Mouse (Mus musculus) neural tube, embryonic 12.5 days (tissue): ENCODE results near the gene Gnat2. TPM values are rescaled to one million over a fixed set of nuclear protein-coding genes. Genes with fewer than 3 reads are reported as not detected.
A peak's percentile ranks its signal among the peaks of the same experiment; 100 is the strongest.

ENCODE experiments used
- ATAC-seq: fragments of 200-750 bp; cut with Nextera tagmentation; 2 replicates; pipeline ENCODE4 v1.8.0; 2017; ENCODE audit warnings: low read depth, mild to moderate bottlenecking, moderate TSS enrichment, moderate library complexity; ENCODE audit not compliant: low FRiP score
- H3K27ac ChIP-seq: fragments of 300-500 bp; sonication (generic); 2 replicates; pipeline ENCODE4 v1.5.1; 2016
- H3K27me3 ChIP-seq: fragments of 300-500 bp; sonication (generic); replicated peaks from 2 replicates; pipeline ENCODE4 v1.6.1; 2016; ENCODE audit warnings: mild to moderate bottlenecking
- H3K36me3 ChIP-seq: fragments of 300-500 bp; sonication (generic); 2 replicates; pipeline ENCODE4 v1.6.1; 2016; ENCODE audit warnings: mild to moderate bottlenecking
- H3K4me1 ChIP-seq: fragments of 300-500 bp; sonication (generic); 2 replicates; pipeline ENCODE4 v1.6.1; 2016
- H3K4me2 ChIP-seq: fragments of 300-500 bp; sonication (generic); replicated peaks from 2 replicates; pipeline ENCODE4 v1.6.1; 2016; ENCODE audit warnings: mild to moderate bottlenecking
- H3K4me3 ChIP-seq: fragments of 300-500 bp; sonication (generic); 2 replicates; pipeline ENCODE4 v1.5.1; 2016
- H3K9ac ChIP-seq: fragments of 300-500 bp; sonication (generic); 2 replicates; pipeline ENCODE4 v1.6.1; 2016; ENCODE audit warnings: mild to moderate bottlenecking
- H3K9me3 ChIP-seq: fragments of 300-500 bp; sonication (generic); 2 replicates; pipeline ENCODE4 v1.6.1; 2016; ENCODE audit warnings: mild to moderate bottlenecking
- WGBS: fragments of 180-500 bp; shearing (Covaris S2); methylation state at CpG from one replicate; pipeline ENCODE4 v1.1.7; 2016; 5-methylcytosine and 5-hydroxymethylcytosine counted together
- polyA plus RNA-seq: library from polyadenylated mRNA; unstranded; fragments of >200 nt; fragmentation: Nextera tagmentation; extraction: Ambion mirVana; gene quantifications from 2 replicates; pipeline ENCODE4 v1.2.1, GENCODE M21; 2016

The Gnat2 gene
- polyA plus RNA-seq, 1 experiment from 2014 or later, result 0.57 TPM

DNA sequence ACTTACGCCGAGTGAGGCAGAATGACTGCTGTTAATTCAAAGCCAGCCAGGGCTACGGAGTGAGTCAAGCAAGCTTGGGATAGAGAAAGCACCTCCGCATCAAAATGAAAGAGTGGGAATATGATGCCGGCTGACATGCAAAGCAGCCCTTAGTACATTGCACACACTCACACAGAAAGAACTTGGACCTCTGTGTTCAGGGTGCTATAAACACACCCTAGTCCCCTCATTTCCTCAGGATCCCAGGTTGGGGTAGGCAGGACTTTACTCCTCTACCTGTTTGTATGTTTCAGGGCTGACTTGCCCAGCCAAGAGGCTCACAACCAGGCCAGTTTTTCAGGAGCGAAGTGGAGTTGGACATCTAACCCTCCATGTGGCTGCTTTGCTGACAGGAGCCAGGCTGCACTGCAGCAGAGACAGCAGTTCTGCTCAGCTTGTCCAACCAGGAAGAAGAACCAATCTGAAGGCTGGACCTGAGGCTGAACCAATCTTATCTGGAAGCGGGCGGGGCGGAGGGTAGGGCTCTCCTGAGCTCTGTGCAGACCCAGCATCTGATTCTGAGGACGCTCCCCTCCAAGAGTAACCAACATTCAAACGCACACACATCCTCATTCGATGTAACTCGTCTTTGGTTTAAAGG, 23.2 kb upstream of the Gnat2 start:
- H3K4me3 ChIP-seq, result no peak overlapping the region
- no peaks in the 10 kb centered on the region for H3K27me3 ChIP-seq
- 75% methylated on average over 13 of the region's 13 CpGs for WGBS
- no peak overlapping the region for H3K4me2 ChIP-seq
- no peak overlapping the region for H3K27ac ChIP-seq
- H3K9ac ChIP-seq, result no peak overlapping the region
- 0 out of 2 replicates have a peak, but pooled peaks cover 4% of the 10 kb centered on the region for H3K4me1 ChIP-seq
- H3K36me3 ChIP-seq, result peaks cover 10% of the 10 kb centered on the region; the same call in 1 of the 2 replicates
- no peaks in the 10 kb centered on the region for H3K9me3 ChIP-seq
- no peak for ATAC-seq

DNA sequence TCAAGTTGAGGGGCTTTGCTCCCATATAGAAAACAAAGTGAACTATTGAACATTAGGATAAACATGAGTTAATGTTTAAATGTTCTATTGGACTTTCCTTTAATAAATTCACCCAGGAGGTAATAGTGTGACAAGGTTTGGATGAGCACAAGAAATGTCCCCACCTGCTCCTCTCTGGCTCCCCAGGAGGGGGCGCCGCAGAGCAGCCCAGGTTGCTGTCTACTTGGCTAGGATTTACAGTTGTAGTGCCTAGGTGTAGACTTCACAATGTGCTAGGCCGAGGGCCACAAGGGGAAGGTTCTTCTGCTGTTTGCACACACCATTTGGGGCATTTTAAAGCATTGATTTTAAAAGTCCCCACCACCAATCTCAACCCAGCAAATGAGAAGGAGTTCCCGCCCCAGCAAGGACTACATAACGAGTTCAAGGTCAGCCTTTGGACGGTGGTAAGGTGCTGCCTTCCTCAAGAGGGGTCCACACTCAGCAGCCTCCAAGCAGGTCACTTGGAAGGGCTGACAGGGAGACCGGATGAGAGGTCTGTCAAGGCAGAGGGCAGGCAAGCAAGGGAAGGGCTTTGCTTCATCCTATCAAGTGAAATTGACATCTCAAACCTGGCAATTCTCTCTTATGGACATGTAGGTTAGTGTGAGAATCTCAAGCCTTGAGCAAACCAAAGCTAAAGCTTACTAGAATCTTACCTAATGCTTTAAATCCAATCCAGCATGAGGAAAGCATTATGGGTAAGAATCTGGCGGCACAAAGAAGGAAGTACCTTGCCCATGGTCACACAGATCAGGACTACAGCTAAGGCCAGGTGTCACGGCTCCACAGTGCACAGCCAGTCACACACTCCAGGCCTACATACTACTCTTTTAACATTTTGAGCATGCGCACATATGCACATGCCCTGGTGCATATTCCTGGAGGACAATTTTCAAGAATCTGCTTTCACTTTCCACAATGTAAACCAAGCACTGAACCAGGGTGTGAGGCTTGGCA, 22.0 kb upstream of the Gnat2 start:
- Histone ChIP-seq H3K36me3 (peaks cover 22% of the 10 kb centered on the region), H3K9ac (no peak overlapping the region), H3K27me3 (no peaks in the 10 kb centered on the region), H3K4me1 (0 out of 2 replicates have a peak, but pooled peaks cover 4% of the 10 kb centered on the region), H3K9me3 (no peaks in the 10 kb centered on the region), H3K27ac (no peak overlapping the region), H3K4me2 (no peak overlapping the region), H3K4me3 (no peak overlapping the region)
- no peak for ATAC-seq
- 72% methylated on average over 10 of the region's 10 CpGs for WGBS

DNA sequence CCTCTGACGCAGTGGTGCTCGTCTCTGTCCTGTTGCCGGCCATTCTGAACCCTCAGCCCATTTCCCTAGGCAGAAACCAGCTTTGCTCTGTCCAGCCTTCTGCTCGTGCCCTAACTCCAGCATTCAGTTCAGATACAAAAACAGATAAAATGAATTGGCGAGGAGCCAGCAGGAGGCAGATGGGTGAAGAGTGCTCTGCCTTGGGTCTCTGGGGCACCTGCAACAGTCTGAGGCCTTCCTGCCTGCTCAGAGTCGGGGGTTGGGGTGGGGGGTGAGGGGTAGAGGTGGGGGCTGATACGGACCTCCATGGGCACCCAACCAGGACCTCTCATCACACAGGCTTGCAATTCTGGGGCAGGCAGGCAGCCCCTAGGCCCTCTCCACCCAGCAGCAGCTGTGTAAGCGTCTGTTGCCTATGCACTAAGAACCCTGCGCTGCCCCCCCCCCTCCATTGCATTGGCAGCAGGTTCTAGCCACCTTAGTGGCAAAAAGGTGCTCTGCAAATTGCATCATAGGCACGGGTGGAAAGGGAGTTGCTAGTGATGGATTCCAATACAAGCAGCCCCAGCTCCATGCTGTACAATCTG, 19.5 kb upstream of the Gnat2 start:
- ATAC-seq, result no peak

DNA sequence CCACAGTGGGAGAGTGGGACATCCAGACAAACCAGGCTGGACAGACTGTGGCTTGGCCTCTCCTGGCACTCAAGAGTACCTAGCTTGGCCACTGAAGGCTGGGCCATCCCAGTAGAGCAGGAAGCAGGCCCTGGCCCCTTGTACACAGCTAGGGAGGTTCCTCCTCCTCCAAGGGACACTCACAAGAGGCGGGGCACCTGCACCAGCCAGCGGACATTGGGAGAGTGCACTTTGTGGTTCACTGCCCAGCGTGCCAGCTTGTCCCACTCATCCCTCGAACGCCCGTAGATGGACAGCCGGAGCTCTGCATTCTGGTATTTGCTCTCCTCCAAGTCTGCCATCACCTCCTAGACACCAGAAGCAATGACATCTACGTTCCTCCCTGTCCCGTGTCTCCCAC, 15.8 kb upstream of the Gnat2 start:
- H3K4me2 ChIP-seq, result no peak overlapping the region
- H3K27me3 ChIP-seq, result no peaks in the 10 kb centered on the region
- H3K36me3 ChIP-seq, result peaks cover 65% of the 10 kb centered on the region
- ATAC-seq, result no peak
- no peak overlapping the region for H3K27ac ChIP-seq
- H3K9me3 ChIP-seq, result no peaks in the 10 kb centered on the region
- peaks cover 5% of the 10 kb centered on the region; the same call in 1 of the 2 replicates for H3K4me1 ChIP-seq
- no peak overlapping the region for H3K4me3 ChIP-seq
- H3K9ac ChIP-seq, result no peak overlapping the region
- WGBS, result 95% methylated on average over 9 of the region's 9 CpGs

More for the DNA sequence above, 19.5 kb upstream of the Gnat2 start:
- no peaks in the 10 kb centered on the region for H3K9me3 ChIP-seq
- 0 out of 2 replicates have a peak, but pooled peaks cover 4% of the 10 kb centered on the region for H3K4me1 ChIP-seq
- H3K27me3 ChIP-seq, result no peaks in the 10 kb centered on the region
- no peak overlapping the region for H3K9ac ChIP-seq
- H3K27ac ChIP-seq, result peak overlapping the region; percentile 42; the same call in 1 of the 2 replicates
- H3K4me2 ChIP-seq, result no peak overlapping the region
- peaks cover 45% of the 10 kb centered on the region for H3K36me3 ChIP-seq
- no peak overlapping the region for H3K4me3 ChIP-seq
- WGBS, result 79% methylated on average over 10 of the region's 10 CpGs

DNA sequence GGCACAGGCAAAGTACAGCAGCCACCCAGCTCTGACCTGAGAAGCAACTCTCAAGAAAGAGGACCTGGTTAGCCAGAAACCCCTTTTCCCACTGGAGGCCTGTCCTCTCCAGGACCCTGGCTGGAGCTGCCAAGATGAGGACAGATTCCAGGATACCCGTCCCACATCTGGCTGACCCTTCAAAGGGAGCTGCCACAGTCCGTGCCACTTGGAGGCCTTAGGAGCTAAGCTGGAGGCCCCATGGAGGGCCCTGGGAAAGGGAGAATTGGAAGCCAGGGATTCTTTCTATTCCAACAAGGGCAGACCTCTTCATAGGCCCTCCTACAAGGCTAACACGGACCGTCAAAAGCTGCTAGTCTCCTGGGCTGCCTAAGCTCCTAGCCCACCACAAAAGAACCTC, 10.9 kb upstream of the Gnat2 start:
- Histone ChIP-seq H3K9me3 (no peaks in the 10 kb centered on the region), H3K9ac (no peak overlapping the region), H3K27ac (no peak overlapping the region), H3K4me2 (peak overlapping the region; percentile 20), H3K36me3 (peaks cover 32% of the 10 kb centered on the region), H3K4me1 (peaks cover 46% of the 10 kb centered on the region), H3K27me3 (no peaks in the 10 kb centered on the region), H3K4me3 (no peak overlapping the region)
- ATAC-seq, result no peak
- 69% methylated on average over 4 of the region's 4 CpGs for WGBS

DNA sequence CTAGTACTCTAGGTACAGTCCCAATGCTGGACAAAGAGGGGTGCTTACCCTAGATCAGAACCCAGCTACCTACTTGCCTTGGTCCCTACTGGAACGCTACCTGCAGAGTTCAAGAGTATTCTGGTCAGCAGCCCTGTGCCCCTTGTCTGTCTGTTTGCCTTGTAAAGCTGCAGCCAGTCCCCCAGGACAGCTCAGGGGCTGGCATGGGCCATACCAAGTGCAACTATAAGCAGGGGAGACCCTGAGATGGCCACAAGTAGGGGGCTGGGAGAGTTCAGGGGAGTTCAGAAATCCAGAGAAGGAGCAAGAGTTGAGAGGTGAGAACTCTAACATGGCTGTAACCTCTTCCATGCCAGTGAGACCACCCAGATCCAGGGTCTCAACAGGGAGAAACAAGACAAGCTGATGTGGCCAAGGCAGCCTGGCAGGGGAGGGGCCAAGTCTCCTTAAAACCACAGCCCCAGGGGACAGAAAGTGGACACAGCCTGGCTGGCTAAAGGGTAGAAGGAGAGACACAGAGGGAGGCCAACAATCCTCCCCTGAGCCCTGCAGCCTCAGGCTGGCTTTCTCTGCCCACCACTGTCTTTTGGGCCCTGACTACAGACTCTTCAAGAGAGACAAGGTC, 10.2 kb upstream of the Gnat2 start:
- no peaks in the 10 kb centered on the region for H3K27me3 ChIP-seq
- no peak overlapping the region for H3K27ac ChIP-seq
- peak overlapping the region; percentile 20; the same call in 1 of the 2 replicates for H3K4me2 ChIP-seq
- WGBS, result 75% methylated on average over 1 of the region's 1 CpGs
- ATAC-seq, result no peak
- H3K4me1 ChIP-seq, result peaks cover 50% of the 10 kb centered on the region
- H3K9ac ChIP-seq, result 0 out of 2 replicates have a peak overlapping the region, but pooled peaks have one; percentile 3
- H3K9me3 ChIP-seq, result no peaks in the 10 kb centered on the region
- H3K4me3 ChIP-seq, result no peak overlapping the region
- H3K36me3 ChIP-seq, result peaks cover 25% of the 10 kb centered on the region

DNA sequence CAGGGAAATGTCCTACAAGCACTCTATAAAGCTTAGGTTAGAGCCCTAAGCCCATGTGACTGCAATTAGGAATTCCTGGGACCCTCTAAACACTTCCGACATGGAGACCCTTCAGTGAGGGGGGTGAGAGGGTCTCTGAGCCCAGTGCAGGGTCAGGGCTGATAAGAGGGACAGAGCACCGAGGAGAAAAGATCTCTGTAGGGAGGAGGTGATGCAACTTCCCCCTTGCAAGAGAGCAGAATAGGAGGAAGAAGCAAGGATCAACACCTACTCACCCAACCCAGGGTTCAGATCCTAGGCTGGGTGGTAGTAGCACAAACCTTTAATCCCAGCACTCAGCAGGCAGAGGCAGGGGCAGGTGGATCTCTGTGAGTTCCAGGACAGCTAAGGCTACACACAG, 9.4 kb upstream of the Gnat2 start:
- Histone ChIP-seq H3K4me1 (peaks cover 50% of the 10 kb centered on the region), H3K9ac (no peak overlapping the region; the same call in 1 of the 2 replicates), H3K4me3 (no peak overlapping the region), H3K4me2 (no peak overlapping the region), H3K27me3 (no peaks in the 10 kb centered on the region), H3K9me3 (no peaks in the 10 kb centered on the region), H3K36me3 (peaks cover 20% of the 10 kb centered on the region), H3K27ac (no peak overlapping the region)
- ATAC-seq, result no peak
- WGBS, result 63% methylated on average over 2 of the region's 2 CpGs

DNA sequence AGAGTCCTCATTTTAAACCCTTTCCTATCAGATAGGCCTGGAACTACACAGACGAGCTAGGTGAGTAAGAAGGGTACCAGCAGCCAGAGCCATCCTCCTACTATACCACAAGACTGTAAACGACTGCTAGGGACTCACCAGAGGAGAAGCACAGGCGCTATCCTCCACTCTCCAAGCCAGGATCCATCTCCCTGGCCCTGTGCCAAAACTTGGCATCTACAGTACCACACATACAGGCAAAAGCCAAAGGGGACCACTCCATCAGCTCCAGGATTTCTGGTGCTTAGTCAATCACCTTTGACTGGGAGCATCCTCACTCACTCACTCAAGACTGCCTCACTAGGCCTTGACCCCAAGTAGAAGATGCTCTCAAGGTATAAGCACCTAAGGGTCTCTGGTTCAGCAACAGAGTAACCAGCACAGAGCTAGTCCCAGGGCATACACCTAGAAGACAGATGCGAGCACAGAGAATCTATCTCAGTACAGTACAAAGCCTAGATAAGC, 8.6 kb upstream of the Gnat2 start:
- WGBS, result 77% methylated on average over 4 of the region's 4 CpGs
- peak overlapping the region; percentile 100 for H3K4me2 ChIP-seq
- H3K4me1 ChIP-seq, result peaks cover 52% of the 10 kb centered on the region
- no peak for ATAC-seq
- no peak overlapping the region for H3K27ac ChIP-seq
- H3K27me3 ChIP-seq, result no peaks in the 10 kb centered on the region
- no peaks in the 10 kb centered on the region for H3K9me3 ChIP-seq
- H3K36me3 ChIP-seq, result peaks cover 14% of the 10 kb centered on the region
- H3K4me3 ChIP-seq, result peak overlapping the region; percentile 61; the same call in 1 of the 2 replicates
- no peak overlapping the region for H3K9ac ChIP-seq

DNA sequence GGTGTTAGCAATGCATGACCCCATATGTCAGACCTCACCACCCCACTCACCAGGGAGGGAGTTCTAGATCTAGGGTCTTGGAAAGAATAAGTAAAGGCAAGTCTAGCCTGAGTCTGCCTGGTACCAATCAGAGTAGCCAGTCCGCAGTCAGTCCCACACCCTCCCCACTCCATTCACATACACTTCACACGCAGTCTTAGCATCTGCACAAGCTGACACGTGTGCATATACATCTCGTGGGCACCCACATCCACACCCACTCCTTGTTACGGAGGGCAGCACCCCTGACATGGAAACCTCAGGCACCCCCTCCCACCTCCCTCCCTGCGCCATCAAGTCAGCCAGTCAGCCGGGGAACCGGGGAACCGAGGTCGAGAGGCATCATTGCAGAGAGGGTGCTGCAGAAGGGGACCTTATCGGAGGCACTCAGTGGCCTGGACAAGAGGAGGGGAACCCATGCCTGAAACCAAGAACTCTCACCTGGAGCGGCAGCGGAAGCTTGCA, 7.8 kb upstream of the Gnat2 start:
- Histone ChIP-seq H3K27me3 (no peaks in the 10 kb centered on the region), H3K4me1 (peaks cover 53% of the 10 kb centered on the region), H3K9ac (peak overlapping the region; percentile 73), H3K4me3 (peak overlapping the region; percentile 61), H3K9me3 (no peaks in the 10 kb centered on the region), H3K27ac (peak overlapping the region; percentile 29; the same call in 1 of the 2 replicates), H3K36me3 (peaks cover 5% of the 10 kb centered on the region; the same call in 1 of the 2 replicates), H3K4me2 (peak overlapping the region; percentile 100)
- ATAC-seq, result peak; percentile 23; the same call in 1 of the 2 replicates
- WGBS, result 20% methylated on average over 13 of the region's 13 CpGs

DNA sequence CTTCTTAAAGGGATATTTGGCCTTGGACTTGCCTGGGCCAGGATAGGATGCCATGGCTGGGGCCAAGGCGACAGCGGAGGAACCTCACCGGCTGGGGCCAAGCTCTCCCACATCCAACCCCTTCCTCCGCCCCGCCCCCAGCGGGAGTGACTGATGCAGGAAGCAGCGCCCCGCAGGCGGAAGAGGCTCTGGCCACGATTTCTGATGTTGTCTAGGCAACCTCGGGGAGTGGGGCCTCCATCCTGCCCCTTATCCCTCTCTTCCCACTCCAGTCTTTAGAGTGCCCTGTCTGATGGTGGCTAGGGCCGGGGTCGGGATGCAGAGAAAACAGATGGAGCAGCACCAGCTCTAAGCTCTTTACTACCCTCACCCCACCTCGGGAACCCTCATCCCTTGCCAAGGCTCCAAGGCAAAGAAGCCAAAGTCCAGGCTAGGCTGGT, 7.3 kb upstream of the Gnat2 start:
- peak overlapping the region; percentile 100 for H3K4me2 ChIP-seq
- WGBS, result under 1% methylated on average over 14 of the region's 14 CpGs
- H3K4me3 ChIP-seq, result peak overlapping the region; percentile 61
- peak overlapping the region; percentile 29 for H3K27ac ChIP-seq
- ATAC-seq, result peak; percentile 86
- H3K4me1 ChIP-seq, result peaks cover 53% of the 10 kb centered on the region
- H3K9me3 ChIP-seq, result no peaks in the 10 kb centered on the region
- H3K27me3 ChIP-seq, result no peaks in the 10 kb centered on the region
- peak overlapping the region; percentile 73 for H3K9ac ChIP-seq
- peaks cover under 1% of the 10 kb centered on the region; the same call in 1 of the 2 replicates for H3K36me3 ChIP-seq
